Comparison of ENCODE assay signal across 8 mouse cellular contexts in genomic region chr14:75876320-75877043, GRCm38 (mm10). TPM values are rescaled to one million over a fixed set of nuclear protein-coding genes. Genes with fewer than 3 reads are reported as not detected.
DNase-seq lines count a peak whose midpoint lies in the region; ATAC-seq lines count a peak whose summit lies in the region.

No protein-coding gene starts in this region.

- H3K27ac ChIP-seq in hindbrain, embryonic 15.5 days (replicated peaks), result no peak overlapping the region

- H3K27me3 ChIP-seq in hindbrain, embryonic 15.5 days, result no peaks in the 10 kb centered on the region

- H3K4me1 ChIP-seq in hindbrain, embryonic 15.5 days (replicated peaks), result peaks cover 16% of the 10 kb centered on the region

- ATAC-seq in hindbrain, embryonic 15.5 days (ENCODE audit: low FRiP score, low read depth), result peak; percentile 73

- no peaks in the 10 kb centered on the region for H3K9me3 ChIP-seq in hindbrain, embryonic 15.5 days

- WGBS in hindbrain, embryonic 15.5 days, result 14% methylated on average over 21 of the region's 21 CpGs

- H3K4me2 ChIP-seq in hindbrain, embryonic 15.5 days, result peak overlapping the region; percentile 47

- DNase-seq in T-cell, adult 2 months (ENCODE audit: low spot score), result peak; percentile 68
- peak; percentile 89 to 90 for DNase-seq in cerebellum, postnatal 14 days
- DNase-seq in frontal cortex, postnatal 14 days (ENCODE audit: low spot score in 2 of 2), result peak; percentile 79 to 82
- peak; percentile 72 to 94 for DNase-seq in layer of hippocampus, postnatal 25 days (ENCODE audit: extremely low spot score in 1 of 2, low spot score in 1 of 2)
- peak; percentile 63 to 81 for DNase-seq in lung, postnatal 4 days
- DNase-seq in right cerebral cortex, adult 18-20 months, result peak; percentile 89
- DNase-seq in urinary bladder, adult 18-20 months (ENCODE audit: low spot score in 2 of 2), result peak; percentile 49 to 63

- 0 out of 2 replicates have a peak overlapping the region, but pooled peaks have one; percentile 4 for H3K4me3 ChIP-seq in hindbrain, embryonic 15.5 days

- no peaks in the 10 kb centered on the region for H3K36me3 ChIP-seq in hindbrain, embryonic 15.5 days

- H3K9ac ChIP-seq in hindbrain, embryonic 15.5 days, result no peak overlapping the region

RNA-seq across cellular contexts. Expression of gene Tpt1, which starts 31.6 kb away (rescaled TPM):
- 665 and 758 TPM in 2 replicates for polyA plus RNA-seq in hindbrain, embryonic 15.5 days (2015; fragmentation: Nextera tagmentation; extraction: Ambion mirVana)
- total RNA-seq in layer of hippocampus, postnatal 25 days (2021), result 1,000 to 10,000 TPM in 1 of 2 experiments, 100 to 1,000 TPM in 1; 935 to 1,046 TPM
